Mouse (Mus musculus) lung, postnatal 0 days (tissue): Measurements from ENCODE around the gene Cdh10. TPM values are rescaled to one million over a fixed set of nuclear protein-coding genes. Genes with fewer than 3 reads are reported as not detected.

Source experiments
- ATAC-seq: fragments of 200-750 bp; cut with Nextera tagmentation; 2 replicates; pipeline ENCODE4 v1.8.0; 2017; ENCODE audit warnings: moderate library complexity
- DNase-seq: peaks from one replicate; pipeline ENCODE4 v3.0.0-alpha.2; 2016; ENCODE audit warnings: low spot score
- H3K27ac ChIP-seq: fragments of 300-500 bp; sonication (generic); 2 replicates; pipeline ENCODE4 v1.5.1; 2014; ENCODE audit warnings: antibody characterized with exemption, mild to moderate bottlenecking, low read length, mixed read lengths
- H3K27me3 ChIP-seq: fragments of 300-500 bp; sonication (generic); replicated peaks from 2 replicates; pipeline ENCODE4 v1.6.1; 2014; ENCODE audit warnings: low read length, mixed read lengths; ENCODE audit not compliant: insufficient read depth
- H3K36me3 ChIP-seq: fragments of 300-500 bp; sonication (generic); 2 replicates; pipeline ENCODE4 v1.6.1; 2014; ENCODE audit warnings: low read length, mixed read lengths; ENCODE audit not compliant: insufficient read depth
- H3K4me1 ChIP-seq: fragments of 300-500 bp; sonication (generic); 2 replicates; pipeline ENCODE4 v1.6.1; 2014; ENCODE audit warnings: antibody characterized with exemption, low read depth, low read length, mixed read lengths; ENCODE audit not compliant: insufficient read depth
- H3K4me2 ChIP-seq: fragments of 300-500 bp; sonication (generic); replicated peaks from 2 replicates; pipeline ENCODE4 v1.6.1; 2014; ENCODE audit warnings: low read depth, mild to moderate bottlenecking, low read length, moderate library complexity, mixed read lengths
- H3K4me3 ChIP-seq: fragments of 300-500 bp; sonication (generic); 2 replicates; pipeline ENCODE4 v1.5.1; 2014; ENCODE audit warnings: low read depth, low read length
- H3K9ac ChIP-seq: fragments of 300-500 bp; sonication (generic); replicated peaks from 2 replicates; pipeline ENCODE4 v1.6.1; 2014; ENCODE audit warnings: low read depth, mild to moderate bottlenecking
- H3K9me3 ChIP-seq: fragments of 300-500 bp; sonication (generic); 2 replicates; pipeline ENCODE4 v1.6.1; 2016; ENCODE audit warnings: low read length, mixed read lengths
- CTCF ChIP-seq: IDR thresholded peaks from 2 replicates; pipeline ENCODE4 v1.5.1; 2016; ENCODE audit warnings: antibody characterized with exemption, mild to moderate bottlenecking
- EP300 ChIP-seq: IDR thresholded peaks from 2 replicates; pipeline ENCODE4 v1.6.1; 2016; ENCODE audit warnings: antibody characterized with exemption, mild to moderate bottlenecking, control low read depth
- WGBS: fragments of 180-500 bp; shearing (Covaris S2); extraction: QIAGEN DNeasy Blood & Tissue Kit; methylation state at CpG from one replicate; pipeline ENCODE4 v1.1.7; 2014; 5-methylcytosine and 5-hydroxymethylcytosine counted together
- polyA plus RNA-seq: library from polyadenylated mRNA; unstranded; fragments of >200 nt; fragmentation: Nextera tagmentation; extraction: Ambion mirVana; gene quantifications from 2 replicates; pipeline ENCODE4 v1.2.1, GENCODE M21; 2015

Cdh10 gene
- polyA plus RNA-seq, 1 experiment from 2014 or later: 0.11 TPM

GRCm38 (mm10) chr15:18925392-18926117, 106.8 kb downstream of the Cdh10 start:
- Histone ChIP-seq H3K9ac (no peak overlapping the region), H3K36me3 (no peaks in the 10 kb centered on the region), H3K27ac (no peak overlapping the region), H3K9me3 (no peaks in the 10 kb centered on the region), H3K27me3 (no peaks in the 10 kb centered on the region), H3K4me2 (no peak overlapping the region), H3K4me1 (no peaks in the 10 kb centered on the region), H3K4me3 (no peak overlapping the region)
- ATAC-seq (no peak), DNase-seq (no peak)
- 69% methylated on average over 1 of the region's 1 CpGs for WGBS
- TF ChIP-seq CTCF (no peak), EP300 (no peak)

- no peaks in the 10 kb centered on the region for H3K27me3 ChIP-seq
- no peak overlapping the region for H3K9ac ChIP-seq
- H3K4me3 ChIP-seq: no peak overlapping the region
- WGBS: 77% methylated on average over 2 of the region's 2 CpGs
- no peak for DNase-seq
- no peak for ATAC-seq
- TF ChIP-seq EP300 (no peak), CTCF (no peak)
- no peaks in the 10 kb centered on the region for H3K4me1 ChIP-seq
- no peaks in the 10 kb centered on the region for H3K36me3 ChIP-seq
- H3K4me2 ChIP-seq: no peak overlapping the region
- H3K27ac ChIP-seq: no peak overlapping the region
- no peaks in the 10 kb centered on the region for H3K9me3 ChIP-seq
These were observed 108.2 kb downstream of the Cdh10 start for GRCm38 (mm10) chr15:18926964-18927363.

GRCm38 (mm10) chr15:18952266-18952665, 133.5 kb downstream of the Cdh10 start:
- Histone ChIP-seq H3K4me3 (no peak overlapping the region), H3K4me1 (no peaks in the 10 kb centered on the region), H3K27ac (no peak overlapping the region), H3K9ac (no peak overlapping the region), H3K27me3 (no peaks in the 10 kb centered on the region), H3K9me3 (no peaks in the 10 kb centered on the region), H3K36me3 (no peaks in the 10 kb centered on the region), H3K4me2 (no peak overlapping the region)
- ATAC-seq (no peak), DNase-seq (no peak)
- no peak for TF ChIP-seq CTCF
- TF ChIP-seq EP300: no peak
- 63% methylated on average over 3 of the region's 3 CpGs for WGBS

- H3K27me3 ChIP-seq: no peaks in the 10 kb centered on the region
- H3K4me2 ChIP-seq: no peak overlapping the region
- DNase-seq (no peak), ATAC-seq (no peak)
- H3K4me3 ChIP-seq: no peak overlapping the region
- H3K36me3 ChIP-seq: no peaks in the 10 kb centered on the region
- no peaks in the 10 kb centered on the region for H3K4me1 ChIP-seq
- H3K9ac ChIP-seq: no peak overlapping the region
- H3K9me3 ChIP-seq: no peaks in the 10 kb centered on the region
- H3K27ac ChIP-seq: no peak overlapping the region
- 45% methylated on average over 5 of the region's 5 CpGs for WGBS
- TF ChIP-seq CTCF (no peak), EP300 (no peak)
These were observed 156.3 kb downstream of the Cdh10 start for GRCm38 (mm10) chr15:18975041-18975440.

- ATAC-seq: no peak
- Histone ChIP-seq H3K9ac (no peak overlapping the region), H3K27me3 (no peaks in the 10 kb centered on the region), H3K27ac (no peak overlapping the region), H3K36me3 (no peaks in the 10 kb centered on the region), H3K4me1 (no peaks in the 10 kb centered on the region), H3K9me3 (no peaks in the 10 kb centered on the region), H3K4me2 (no peak overlapping the region), H3K4me3 (no peak overlapping the region)
- WGBS: 88% methylated on average over 3 of the region's 3 CpGs
- TF ChIP-seq CTCF: no peak
- TF ChIP-seq EP300: no peak
- DNase-seq: no peak
These were observed 166.1 kb downstream of the Cdh10 start for GRCm38 (mm10) chr15:18984891-18985290.

GRCm38 (mm10) chr15:18987671-18988070, 168.9 kb downstream of the Cdh10 start:
- TF ChIP-seq CTCF (no peak), EP300 (no peak)
- no peak overlapping the region for H3K4me2 ChIP-seq
- no peak for DNase-seq
- ATAC-seq: no peak
- no peaks in the 10 kb centered on the region for H3K36me3 ChIP-seq
- no peak overlapping the region for H3K9ac ChIP-seq
- no peak overlapping the region for H3K27ac ChIP-seq
- no peaks in the 10 kb centered on the region for H3K27me3 ChIP-seq
- 64% methylated on average over 1 of the region's 1 CpGs for WGBS
- H3K4me3 ChIP-seq: no peak overlapping the region
- no peaks in the 10 kb centered on the region for H3K9me3 ChIP-seq
- H3K4me1 ChIP-seq: no peaks in the 10 kb centered on the region
